In genomic region chr7:34647052-34647451, GRCm38 (mm10) we compare ENCODE assay signal across 10 mouse cellular contexts. TPM values are rescaled to one million over a fixed set of nuclear protein-coding genes. Genes with fewer than 3 reads are reported as not detected.
DNase-seq lines count a peak whose midpoint lies in the region; ATAC-seq lines count a peak whose summit lies in the region.
"Had no signal": no experiment of that assay in that cellular context is flagged by ENCODE, and none has a peak within 500 bp of the region (broad histone marks: within the 10 kb centered on the region; RNA-seq: fewer than 3 reads in every experiment).

No protein-coding gene starts in this region.

- peaks cover 32% of the 10 kb centered on the region for H3K4me1 ChIP-seq in hindbrain, embryonic 14.5 days (replicated peaks; ENCODE audit: control insufficient read depth, insufficient read depth, low read length)
- peaks cover 4% of the 10 kb centered on the region; the same call in 1 of the 2 replicates for H3K4me1 ChIP-seq in hindbrain, embryonic 11.5 days (replicated peaks; ENCODE audit: control insufficient read depth, insufficient read depth, low read length)
- H3K4me1 ChIP-seq in stomach, embryonic 16.5 days (ENCODE audit: control insufficient read depth, insufficient read depth, low read length): peaks cover 10% of the 10 kb centered on the region; the same call in 1 of the 2 replicates

- H3K4me2 ChIP-seq in hindbrain, embryonic 14.5 days (replicated peaks): no peak overlapping the region
- H3K4me2 ChIP-seq in hindbrain, embryonic 11.5 days (replicated peaks; ENCODE audit: low read depth, low read length): no peak overlapping the region
- no peak overlapping the region for H3K4me2 ChIP-seq in stomach, embryonic 16.5 days (ENCODE audit: low read depth, low read length)
- H3K4me2 ChIP-seq: embryonic facial prominence, embryonic 15.5 days had no signal

- no peak overlapping the region for H3K4me3 ChIP-seq in hindbrain, embryonic 14.5 days (replicated peaks; ENCODE audit: low read length)
- no peak overlapping the region for H3K4me3 ChIP-seq in hindbrain, embryonic 11.5 days (ENCODE audit: low read depth, low read length)
- no peak overlapping the region for H3K4me3 ChIP-seq in stomach, embryonic 16.5 days (replicated peaks; ENCODE audit: low read length)
- H3K4me3 ChIP-seq: embryonic facial prominence, embryonic 15.5 days had no signal

- no peak for ATAC-seq in hindbrain, embryonic 14.5 days (ENCODE audit: low FRiP score)
- ATAC-seq in hindbrain, embryonic 11.5 days (ENCODE audit: low FRiP score): no peak
- ATAC-seq in stomach, embryonic 16.5 days (ENCODE audit: insufficient read depth, low FRiP score): no peak

- WGBS in hindbrain, embryonic 14.5 days: 58% methylated on average over 9 of the region's 9 CpGs
- 92% methylated on average over 9 of the region's 9 CpGs for WGBS in hindbrain, embryonic 11.5 days
- WGBS in stomach, embryonic 16.5 days: 47% methylated on average over 9 of the region's 9 CpGs

- H3K9me3 ChIP-seq in hindbrain, embryonic 14.5 days (ENCODE audit: control insufficient read depth, low read length): no peaks in the 10 kb centered on the region
- H3K9me3 ChIP-seq in hindbrain, embryonic 11.5 days (ENCODE audit: control insufficient read depth, low read length): no peaks in the 10 kb centered on the region
- H3K9me3 ChIP-seq in stomach, embryonic 16.5 days (replicated peaks; ENCODE audit: control insufficient read depth, low read length): no peaks in the 10 kb centered on the region
- H3K9me3 ChIP-seq: embryonic facial prominence, embryonic 15.5 days had no signal

- no peak overlapping the region for H3K27ac ChIP-seq in hindbrain, embryonic 14.5 days
- no peak overlapping the region for H3K27ac ChIP-seq in hindbrain, embryonic 11.5 days (ENCODE audit: low read depth, low read length)
- H3K27ac ChIP-seq in stomach, embryonic 16.5 days (ENCODE audit: low read length): peak overlapping the region; percentile 39
- H3K27ac ChIP-seq: embryonic facial prominence, embryonic 15.5 days had no signal

- H3K27me3 ChIP-seq in hindbrain, embryonic 14.5 days (ENCODE audit: control insufficient read depth, insufficient read depth, low read length): no peaks in the 10 kb centered on the region
- H3K27me3 ChIP-seq in hindbrain, embryonic 11.5 days (ENCODE audit: control insufficient read depth, insufficient read depth, low read length): no peaks in the 10 kb centered on the region
- no peaks in the 10 kb centered on the region for H3K27me3 ChIP-seq in stomach, embryonic 16.5 days (ENCODE audit: control insufficient read depth, insufficient read depth, low read length)
- H3K27me3 ChIP-seq: embryonic facial prominence, embryonic 15.5 days had no signal

- H3K36me3 ChIP-seq in hindbrain, embryonic 14.5 days (replicated peaks; ENCODE audit: control insufficient read depth, insufficient read depth): peaks cover 65% of the 10 kb centered on the region
- H3K36me3 ChIP-seq in hindbrain, embryonic 11.5 days (ENCODE audit: control insufficient read depth, insufficient read depth, low read length): peaks cover 11% of the 10 kb centered on the region
- peaks cover 19% of the 10 kb centered on the region for H3K36me3 ChIP-seq in stomach, embryonic 16.5 days (ENCODE audit: control insufficient read depth, insufficient read depth, low read length)
- H3K36me3 ChIP-seq: G1E had no signal

- peak; percentile 64 for DNase-seq in hindbrain, embryonic 14.5 days (ENCODE audit: low spot score)
- DNase-seq in hindbrain, embryonic 11.5 days (ENCODE audit: low spot score): no peak
- peak; percentile 60 for DNase-seq in Muller cell, postnatal 12 days (ENCODE audit: inconsistent ontology term)
- peak; percentile 50 for DNase-seq in cerebellum, adult 11-12 months
- peak; percentile 95 for DNase-seq in kidney, adult 9 months
- no peak for DNase-seq in yolk sac, embryonic 10.5 days (ENCODE audit: low spot score)
- no peak for DNase-seq in natural killer cell, adult 2 months (ENCODE audit: low spot score in 2 of 2)

- no peak overlapping the region for H3K9ac ChIP-seq in hindbrain, embryonic 14.5 days
- H3K9ac ChIP-seq in hindbrain, embryonic 11.5 days (ENCODE audit: low read depth, low read length): no peak overlapping the region
- H3K9ac ChIP-seq in stomach, embryonic 16.5 days (ENCODE audit: low read length): 0 out of 2 replicates have a peak overlapping the region, but pooled peaks have one; percentile 4
- H3K9ac ChIP-seq: embryonic facial prominence, embryonic 15.5 days had no signal

RNA-seq across cellular contexts. Expression of gene Kctd15, which starts 9.5 kb away (rescaled TPM):
- polyA plus RNA-seq in hindbrain, embryonic 14.5 days (2014; fragmentation: Nextera tagmentation; extraction: Ambion mirVana): 12.3 and 13.0 TPM in 2 replicates
- 12.2 and 17.0 TPM in 2 replicates for polyA plus RNA-seq in hindbrain, embryonic 11.5 days (2014; fragmentation: Nextera tagmentation; extraction: Ambion mirVana)
- polyA plus RNA-seq in stomach, embryonic 16.5 days (2015; fragmentation: Nextera tagmentation; extraction: Ambion mirVana): 18.5 and 26.0 TPM in 2 replicates
- polyA plus RNA-seq: G1E had no signal

Comparison
In these comparisons a context has a peak if more than half of its experiments do, and no peak if none do; other contexts are left out.
1. DNase-seq: peak in hindbrain, embryonic 14.5 days (single experiment), Muller cell, postnatal 12 days (single experiment), cerebellum, adult 11-12 months (single experiment) and kidney, adult 9 months (single experiment); none in hindbrain, embryonic 11.5 days (single experiment), yolk sac, embryonic 10.5 days (single experiment) and natural killer cell, adult 2 months (0 of 2).